Mouse (Mus musculus): ENCODE results near the gene Bag3. TPM values are rescaled to one million over a fixed set of nuclear protein-coding genes. Genes with fewer than 3 reads are reported as not detected.
A peak's percentile ranks its signal among the peaks of the same experiment; 100 is the strongest.

Gene Bag3
- polyA plus RNA-seq, 1 experiment from 2014 or later, result 26.9 TPM

- Histone ChIP-seq H3K4me2 (ENCODE audit: low read length) (peak overlapping the region; percentile 53), H3K9me3 (ENCODE audit: control insufficient read depth, low read length) (no peaks in the 10 kb centered on the region), H3K4me1 (ENCODE audit: control insufficient read depth in 2 of 2, insufficient read depth in 2 of 2, low read length in 2 of 2) (peaks cover 45 to 78% of the 10 kb centered on the region in 2 experiments), H3K9ac (ENCODE audit: low read length) (peak overlapping the region; percentile 60), H3K36me3 (ENCODE audit: control insufficient read depth, insufficient read depth, low read length) (no peaks in the 10 kb centered on the region), H3K27ac (replicated peaks in 1 of 2; ENCODE audit: control insufficient read depth in 1 of 2, insufficient read depth in 1 of 2, low read depth in 2 of 2, low read length in 2 of 2) (peak overlapping the region; percentile 89), H3K4me3 (ENCODE audit: control insufficient read depth in 1 of 2, insufficient read depth in 1 of 2, low read depth in 1 of 2, low read length in 2 of 2) (peak overlapping the region in 1 of 2 experiments; percentile 12; a peak in 1 of 4 replicates), H3K27me3 (ENCODE audit: control insufficient read depth, insufficient read depth, low read length) (no peaks in the 10 kb centered on the region)
- 31% methylated on average over 6 of the region's 6 CpGs for WGBS
- no peak for ATAC-seq (ENCODE audit: insufficient number of reproducible peaks, insufficient read depth, low FRiP score, low read depth)
Observed at GRCm38 (mm10) chr7:128529126-128529525, 5.7 kb downstream of the Bag3 start.

GRCm38 (mm10) chr7:128529574-128530051, 6.2 kb downstream of the Bag3 start:
- Histone ChIP-seq H3K36me3 (ENCODE audit: control insufficient read depth, insufficient read depth, low read length) (no peaks in the 10 kb centered on the region), H3K9me3 (ENCODE audit: control insufficient read depth, low read length) (no peaks in the 10 kb centered on the region), H3K4me1 (ENCODE audit: control insufficient read depth in 2 of 2, insufficient read depth in 2 of 2, low read length in 2 of 2) (peaks cover 47 to 83% of the 10 kb centered on the region in 2 experiments), H3K4me3 (ENCODE audit: control insufficient read depth in 1 of 2, insufficient read depth in 1 of 2, low read depth in 1 of 2, low read length in 2 of 2) (peak overlapping the region in 1 of 2 experiments; percentile 12; a peak in 1 of 4 replicates), H3K4me2 (ENCODE audit: low read length) (peak overlapping the region; percentile 53), H3K27ac (replicated peaks in 1 of 2; ENCODE audit: control insufficient read depth in 1 of 2, insufficient read depth in 1 of 2, low read depth in 2 of 2, low read length in 2 of 2) (peak overlapping the region; percentile 89), H3K9ac (ENCODE audit: low read length) (peak overlapping the region; percentile 60), H3K27me3 (ENCODE audit: control insufficient read depth, insufficient read depth, low read length) (no peaks in the 10 kb centered on the region)
- no peak for ATAC-seq (ENCODE audit: insufficient number of reproducible peaks, insufficient read depth, low FRiP score, low read depth)
- WGBS, result 3% methylated on average over 14 of the region's 14 CpGs

DNA sequence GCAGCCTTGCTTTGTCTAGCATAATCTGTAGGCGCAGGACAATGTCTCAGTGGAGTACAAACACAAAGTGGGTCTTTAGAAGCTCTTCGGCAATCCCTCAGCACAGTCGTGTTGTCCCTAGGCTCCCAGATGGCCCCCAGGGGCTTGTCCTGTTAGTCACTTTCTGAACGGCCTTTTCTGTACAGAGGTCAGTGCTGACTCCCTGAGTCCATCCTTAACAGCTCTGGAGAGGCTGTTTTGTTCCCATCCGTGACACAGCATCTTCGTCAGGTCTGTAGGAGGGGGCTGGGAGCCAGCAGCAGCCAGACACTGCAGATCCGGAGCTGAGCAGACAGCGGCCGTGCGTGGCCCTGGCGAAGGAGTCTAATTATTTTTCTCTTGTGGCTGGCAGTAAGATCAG, 7.6 kb downstream of the Bag3 start:
- Histone ChIP-seq H3K36me3 (ENCODE audit: control insufficient read depth, insufficient read depth, low read length) (no peaks in the 10 kb centered on the region), H3K4me1 (ENCODE audit: control insufficient read depth in 2 of 2, insufficient read depth in 2 of 2, low read length in 2 of 2) (peaks cover 58 to 97% of the 10 kb centered on the region in 2 experiments), H3K27me3 (ENCODE audit: control insufficient read depth, insufficient read depth, low read length) (no peaks in the 10 kb centered on the region), H3K9me3 (ENCODE audit: control insufficient read depth, low read length) (no peaks in the 10 kb centered on the region), H3K4me3 (ENCODE audit: control insufficient read depth in 1 of 2, insufficient read depth in 1 of 2, low read depth in 1 of 2, low read length in 2 of 2) (peak overlapping the region in 1 of 2 experiments; percentile 5; a peak in 1 of 4 replicates), H3K4me2 (ENCODE audit: low read length) (peak overlapping the region; percentile 58), H3K27ac (replicated peaks in 1 of 2; ENCODE audit: control insufficient read depth in 1 of 2, insufficient read depth in 1 of 2, low read depth in 2 of 2, low read length in 2 of 2) (peak overlapping the region; percentile 54 to 85), H3K9ac (ENCODE audit: low read length) (peak overlapping the region; percentile 57)
- no peak for ATAC-seq (ENCODE audit: insufficient number of reproducible peaks, insufficient read depth, low FRiP score, low read depth)
- 6% methylated on average over 11 of the region's 11 CpGs for WGBS

DNA sequence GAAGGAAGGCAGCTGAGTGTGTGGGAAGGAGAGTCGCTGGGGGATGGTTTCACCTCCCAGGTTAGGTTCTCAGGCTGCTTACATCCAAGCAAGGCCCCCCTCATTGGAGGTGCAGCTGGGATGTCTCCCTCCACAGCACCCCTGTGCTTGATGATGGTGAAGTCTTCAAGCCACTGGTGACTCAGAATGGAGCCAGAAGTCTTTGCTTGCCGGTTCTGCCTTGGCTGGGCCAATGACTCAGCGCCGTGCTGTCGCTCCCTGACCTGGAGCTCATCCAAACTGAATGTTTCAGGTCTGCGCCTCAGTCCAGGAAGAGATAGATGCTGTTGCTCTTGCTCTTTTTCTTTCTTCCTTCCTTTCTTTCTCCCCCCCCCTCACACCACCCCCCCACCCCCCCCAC, 8.5 kb downstream of the Bag3 start:
- Histone ChIP-seq H3K4me1 (ENCODE audit: control insufficient read depth in 2 of 2, insufficient read depth in 2 of 2, low read length in 2 of 2) (peaks cover 65 to 99% of the 10 kb centered on the region in 2 experiments), H3K4me3 (ENCODE audit: control insufficient read depth in 1 of 2, insufficient read depth in 1 of 2, low read depth in 1 of 2, low read length in 2 of 2) (no peak overlapping the region), H3K36me3 (ENCODE audit: control insufficient read depth, insufficient read depth, low read length) (no peaks in the 10 kb centered on the region), H3K27me3 (ENCODE audit: control insufficient read depth, insufficient read depth, low read length) (no peaks in the 10 kb centered on the region), H3K9me3 (ENCODE audit: control insufficient read depth, low read length) (no peaks in the 10 kb centered on the region), H3K27ac (replicated peaks in 1 of 2; ENCODE audit: control insufficient read depth in 1 of 2, insufficient read depth in 1 of 2, low read depth in 2 of 2, low read length in 2 of 2) (peak overlapping the region; percentile 74 to 85), H3K4me2 (ENCODE audit: low read length) (peak overlapping the region; percentile 58), H3K9ac (ENCODE audit: low read length) (peak overlapping the region; percentile 45; the same call in 1 of the 2 replicates)
- ATAC-seq (ENCODE audit: insufficient number of reproducible peaks, insufficient read depth, low FRiP score, low read depth), result no peak
- WGBS, result 9% methylated on average over 6 of the region's 6 CpGs

- Histone ChIP-seq H3K4me3 (ENCODE audit: control insufficient read depth in 1 of 2, insufficient read depth in 1 of 2, low read depth in 1 of 2, low read length in 2 of 2) (no peak overlapping the region), H3K4me2 (ENCODE audit: low read length) (peak overlapping the region; percentile 14; the same call in 1 of the 2 replicates), H3K27me3 (ENCODE audit: control insufficient read depth, insufficient read depth, low read length) (no peaks in the 10 kb centered on the region), H3K9me3 (ENCODE audit: control insufficient read depth, low read length) (no peaks in the 10 kb centered on the region), H3K4me1 (ENCODE audit: control insufficient read depth in 2 of 2, insufficient read depth in 2 of 2, low read length in 2 of 2) (peaks cover 69 to 100% of the 10 kb centered on the region in 2 experiments), H3K9ac (ENCODE audit: low read length) (0 out of 2 replicates have a peak overlapping the region, but pooled peaks have one; percentile 28), H3K27ac (replicated peaks in 1 of 2; ENCODE audit: control insufficient read depth in 1 of 2, insufficient read depth in 1 of 2, low read depth in 2 of 2, low read length in 2 of 2) (peak overlapping the region; percentile 36 to 85), H3K36me3 (ENCODE audit: control insufficient read depth, insufficient read depth, low read length) (no peaks in the 10 kb centered on the region)
- no peak for ATAC-seq (ENCODE audit: insufficient number of reproducible peaks, insufficient read depth, low FRiP score, low read depth)
- WGBS, result 49% methylated on average over 6 of the region's 6 CpGs
Observed at GRCm38 (mm10) chr7:128532441-128533166, 9.2 kb downstream of the Bag3 start.

- H3K9ac ChIP-seq (ENCODE audit: low read length), result no peak overlapping the region
- 30% methylated on average over 5 of the region's 5 CpGs for WGBS
- ATAC-seq (ENCODE audit: insufficient number of reproducible peaks, insufficient read depth, low FRiP score, low read depth), result no peak
- H3K27me3 ChIP-seq (ENCODE audit: control insufficient read depth, insufficient read depth, low read length), result no peaks in the 10 kb centered on the region
- peak overlapping the region; percentile 0; the same call in 1 of the 2 replicates for H3K4me2 ChIP-seq (ENCODE audit: low read length)
- no peak overlapping the region for H3K4me3 ChIP-seq (ENCODE audit: control insufficient read depth in 1 of 2, insufficient read depth in 1 of 2, low read depth in 1 of 2, low read length in 2 of 2)
- peaks cover under 1% of the 10 kb centered on the region; the same call in 1 of the 2 replicates for H3K36me3 ChIP-seq (ENCODE audit: control insufficient read depth, insufficient read depth, low read length)
- peaks cover 72 to 100% of the 10 kb centered on the region in 2 experiments for H3K4me1 ChIP-seq (ENCODE audit: control insufficient read depth in 2 of 2, insufficient read depth in 2 of 2, low read length in 2 of 2)
- peak overlapping the region; percentile 20 to 56 for H3K27ac ChIP-seq (replicated peaks in 1 of 2; ENCODE audit: control insufficient read depth in 1 of 2, insufficient read depth in 1 of 2, low read depth in 2 of 2, low read length in 2 of 2)
- no peaks in the 10 kb centered on the region for H3K9me3 ChIP-seq (ENCODE audit: control insufficient read depth, low read length)
Observed at GRCm38 (mm10) chr7:128534984-128535491, 11.6 kb downstream of the Bag3 start.

- H3K9me3 ChIP-seq (ENCODE audit: control insufficient read depth, low read length), result no peaks in the 10 kb centered on the region
- WGBS, result 9% methylated on average over 3 of the region's 3 CpGs
- H3K9ac ChIP-seq (ENCODE audit: low read length), result peak overlapping the region; percentile 42; the same call in 1 of the 2 replicates
- no peak for ATAC-seq (ENCODE audit: insufficient number of reproducible peaks, insufficient read depth, low FRiP score, low read depth)
- peaks cover 11% of the 10 kb centered on the region for H3K36me3 ChIP-seq (ENCODE audit: control insufficient read depth, insufficient read depth, low read length)
- H3K27ac ChIP-seq (replicated peaks in 1 of 2; ENCODE audit: control insufficient read depth in 1 of 2, insufficient read depth in 1 of 2, low read depth in 2 of 2, low read length in 2 of 2), result peak overlapping the region in 1 of 2 experiments; percentile 95; a peak in 2 of 4 replicates
- H3K4me2 ChIP-seq (ENCODE audit: low read length), result no peak overlapping the region
- H3K27me3 ChIP-seq (ENCODE audit: control insufficient read depth, insufficient read depth, low read length), result no peaks in the 10 kb centered on the region
- peaks cover 72 to 100% of the 10 kb centered on the region in 2 experiments for H3K4me1 ChIP-seq (ENCODE audit: control insufficient read depth in 2 of 2, insufficient read depth in 2 of 2, low read length in 2 of 2)
- no peak overlapping the region for H3K4me3 ChIP-seq (ENCODE audit: control insufficient read depth in 1 of 2, insufficient read depth in 1 of 2, low read depth in 1 of 2, low read length in 2 of 2)
Observed at GRCm38 (mm10) chr7:128536074-128536473, 12.7 kb downstream of the Bag3 start.

Data from heart, embryonic 14.5 days (tissue).